ENCODE assay signal across 9 mouse cellular contexts in the genomic region with DNA sequence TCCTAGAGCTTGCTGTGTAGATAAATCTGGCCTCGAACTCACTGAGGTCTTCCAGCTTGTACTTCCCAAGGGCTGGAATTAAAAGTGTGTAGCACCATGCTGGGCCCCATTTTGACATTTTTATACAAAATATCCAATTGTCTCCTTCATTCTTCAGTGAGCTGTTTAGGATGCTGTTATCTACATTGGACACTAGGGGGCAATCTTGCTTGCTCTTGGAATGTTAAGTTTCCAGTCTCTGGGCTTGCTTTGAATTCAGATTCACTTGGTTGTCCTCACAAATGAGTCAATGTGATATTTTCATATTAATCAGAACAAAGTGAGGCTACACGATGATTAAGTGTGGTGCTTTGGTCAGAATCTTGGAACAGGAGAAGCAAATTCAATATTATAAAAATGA. TPM values are rescaled to one million over a fixed set of nuclear protein-coding genes. Genes with fewer than 3 reads are reported as not detected.
DNase-seq lines count a peak whose midpoint lies in the region; ATAC-seq and TF ChIP-seq lines count a peak whose summit lies in the region.
"Had no signal": no experiment of that assay in that cellular context is flagged by ENCODE, and none has a peak within 500 bp of the region (broad histone marks: within the 10 kb centered on the region; RNA-seq: fewer than 3 reads in every experiment).

No protein-coding gene starts in this region.

- no peaks in the 10 kb centered on the region for H3K4me1 ChIP-seq in forebrain, embryonic 14.5 days (ENCODE audit: control insufficient read depth, insufficient read depth, low read length)
- H3K4me1 ChIP-seq in forebrain, embryonic 11.5 days (replicated peaks; ENCODE audit: control insufficient read depth, insufficient read depth, low read length) = no peaks in the 10 kb centered on the region
- H3K4me1 ChIP-seq in limb, embryonic 14.5 days (ENCODE audit: control insufficient read depth, insufficient read depth, low read length) = 0 out of 2 replicates have a peak, but pooled peaks cover 2% of the 10 kb centered on the region
- peaks cover 12% of the 10 kb centered on the region for H3K4me1 ChIP-seq in limb, embryonic 10.5 days

- peaks cover 17% of the 10 kb centered on the region for H3K36me3 ChIP-seq in forebrain, embryonic 14.5 days (ENCODE audit: control insufficient read depth, insufficient read depth, low read length)
- no peaks in the 10 kb centered on the region for H3K36me3 ChIP-seq in forebrain, embryonic 11.5 days (ENCODE audit: control insufficient read depth, insufficient read depth, low read length)
- peaks cover 9% of the 10 kb centered on the region; the same call in 1 of the 2 replicates for H3K36me3 ChIP-seq in limb, embryonic 14.5 days (ENCODE audit: control insufficient read depth, insufficient read depth, low read length)
- H3K36me3 ChIP-seq in limb, embryonic 10.5 days = peaks cover 16% of the 10 kb centered on the region

- no peak for ATAC-seq in forebrain, embryonic 14.5 days
- ATAC-seq in forebrain, embryonic 11.5 days (replicated peaks; ENCODE audit: low FRiP score) = no peak
- ATAC-seq in limb, embryonic 14.5 days (ENCODE audit: low FRiP score, low read depth) = no peak
- no peak; the same call in 1 of the 2 replicates for ATAC-seq in monocyte, adult 5-6 weeks (replicated peaks; ENCODE audit: insufficient number of reproducible peaks, low FRiP score, low TSS enrichment, poor library complexity, severe bottlenecking)

- peak; percentile 89 for DNase-seq in forebrain, embryonic 14.5 days (ENCODE audit: low spot score)
- no peak for DNase-seq in forebrain, embryonic 11.5 days (ENCODE audit: low spot score)
- peak; percentile 74 for DNase-seq in limb, embryonic 14.5 days (ENCODE audit: low spot score)
- no peak for DNase-seq in limb, embryonic 10.5 days (ENCODE audit: low spot score)
- peak; percentile 53 for DNase-seq in Muller cell, postnatal 12 days (ENCODE audit: inconsistent ontology term)
- peak; percentile 14 for DNase-seq in fibroblast of lung, adult 2 months (ENCODE audit: low read depth)
- peak; percentile 88 for DNase-seq in retina, embryonic 14.5 days (ENCODE audit: low spot score)

- no peak overlapping the region for H3K9ac ChIP-seq in forebrain, embryonic 14.5 days (ENCODE audit: low read length)
- no peak overlapping the region for H3K9ac ChIP-seq in forebrain, embryonic 11.5 days (ENCODE audit: low read length)
- H3K9ac ChIP-seq in limb, embryonic 14.5 days (ENCODE audit: low read depth, low read length, severe bottlenecking) = no peak overlapping the region

- no peak overlapping the region for H3K4me3 ChIP-seq in forebrain, embryonic 14.5 days (ENCODE audit: low read depth, low read length)
- no peak overlapping the region for H3K4me3 ChIP-seq in forebrain, embryonic 11.5 days (ENCODE audit: low read depth, low read length)
- H3K4me3 ChIP-seq in limb, embryonic 14.5 days (replicated peaks; ENCODE audit: low read length) = no peak overlapping the region
- no peak overlapping the region for H3K4me3 ChIP-seq in limb, embryonic 10.5 days

- H3K9me3 ChIP-seq in forebrain, embryonic 14.5 days (replicated peaks; ENCODE audit: control insufficient read depth, low read length) = no peaks in the 10 kb centered on the region
- no peaks in the 10 kb centered on the region for H3K9me3 ChIP-seq in forebrain, embryonic 11.5 days (ENCODE audit: control insufficient read depth, low read length)
- H3K9me3 ChIP-seq in limb, embryonic 14.5 days (ENCODE audit: control insufficient read depth, low read length) = no peaks in the 10 kb centered on the region
- H3K9me3 ChIP-seq in limb, embryonic 10.5 days (replicated peaks) = no peaks in the 10 kb centered on the region

- 8% methylated on average over 2 of the region's 2 CpGs for WGBS in forebrain, embryonic 14.5 days
- WGBS in forebrain, embryonic 11.5 days = 14% methylated on average over 2 of the region's 2 CpGs
- WGBS in limb, embryonic 14.5 days = 4% methylated on average over 2 of the region's 2 CpGs
- WGBS in limb, embryonic 10.5 days = 8% methylated on average over 2 of the region's 2 CpGs

- H3K27ac ChIP-seq in forebrain, embryonic 14.5 days (ENCODE audit: low read depth, low read length) = no peak overlapping the region
- no peak overlapping the region for H3K27ac ChIP-seq in forebrain, embryonic 11.5 days (ENCODE audit: low read depth, low read length)
- H3K27ac ChIP-seq in limb, embryonic 14.5 days (replicated peaks; ENCODE audit: low read depth, low read length) = no peak overlapping the region
- H3K27ac ChIP-seq in limb, embryonic 10.5 days = no peak overlapping the region

- TF ChIP-seq POLR2A in limb, embryonic 14.5 days (IDR thresholded peaks at IDR 0.05; ENCODE audit: borderline replicate concordance, extremely low read depth, insufficient read depth, insufficient read length) = no peak

- no peak overlapping the region for H3K4me2 ChIP-seq in forebrain, embryonic 14.5 days (ENCODE audit: low read length)
- no peak overlapping the region for H3K4me2 ChIP-seq in forebrain, embryonic 11.5 days (ENCODE audit: low read depth, low read length, severe bottlenecking)
- H3K4me2 ChIP-seq in limb, embryonic 14.5 days (replicated peaks; ENCODE audit: low read depth, low read length, severe bottlenecking) = no peak overlapping the region

- H3K27me3 ChIP-seq in forebrain, embryonic 14.5 days (replicated peaks; ENCODE audit: control insufficient read depth, insufficient read depth, low read length) = no peaks in the 10 kb centered on the region
- no peaks in the 10 kb centered on the region for H3K27me3 ChIP-seq in forebrain, embryonic 11.5 days (ENCODE audit: control insufficient read depth, insufficient read depth, low read length)
- H3K27me3 ChIP-seq in limb, embryonic 14.5 days (ENCODE audit: control insufficient read depth, insufficient read depth, low read length) = no peaks in the 10 kb centered on the region
- H3K27me3 ChIP-seq in limb, embryonic 10.5 days (ENCODE audit: low read depth, poor library complexity, severe bottlenecking) = no peaks in the 10 kb centered on the region

RNA-seq across cellular contexts. Expression of a gene that starts 9.6 kb away (rescaled TPM):
- not detected in 2 replicates for polyA plus RNA-seq in forebrain, embryonic 14.5 days (2014; fragmentation: Nextera tagmentation; extraction: Ambion mirVana)
- polyA plus RNA-seq in forebrain, embryonic 11.5 days (2014; fragmentation: Nextera tagmentation; extraction: Ambion mirVana) = not detected in 2 replicates
- not detected in 2 replicates for polyA plus RNA-seq in limb, embryonic 14.5 days (2012; rRNA removed)
- not detected in 2 replicates for polyA plus RNA-seq in limb, embryonic 14.5 days (2014; fragmentation: Nextera tagmentation; extraction: Ambion mirVana)
- polyA plus RNA-seq in limb, embryonic 10.5 days (2016; fragmentation: Nextera tagmentation; extraction: Ambion mirVana) = not detected in 2 replicates
- not detected in 3 replicates for total RNA-seq in monocyte, adult 5-6 weeks (2017)
- total RNA-seq: layer of hippocampus, postnatal 10 days had no signal

RNA-seq across cellular contexts. Expression of a gene that starts 22.6 kb away (rescaled TPM):
- polyA plus RNA-seq in forebrain, embryonic 14.5 days (2014; fragmentation: Nextera tagmentation; extraction: Ambion mirVana) = 15.6 and 16.5 TPM in 2 replicates
- 9.1 and 13.2 TPM in 2 replicates for polyA plus RNA-seq in forebrain, embryonic 11.5 days (2014; fragmentation: Nextera tagmentation; extraction: Ambion mirVana)
- 0.96 and 1.1 TPM in 2 replicates for polyA plus RNA-seq in limb, embryonic 14.5 days (2012; rRNA removed)
- polyA plus RNA-seq in limb, embryonic 14.5 days (2014; fragmentation: Nextera tagmentation; extraction: Ambion mirVana) = 0.28 and 0.43 TPM in 2 replicates
- 0.13 and 0.79 TPM in 2 replicates for polyA plus RNA-seq in limb, embryonic 10.5 days (2016; fragmentation: Nextera tagmentation; extraction: Ambion mirVana)
- total RNA-seq in monocyte, adult 5-6 weeks (2017) = not detected in 3 replicates

Comparison
In these comparisons a context has a peak if more than half of its experiments do, and no peak if none do; other contexts are left out.
1. DNase-seq: peak in forebrain, embryonic 14.5 days (single experiment), limb, embryonic 14.5 days (single experiment), Muller cell, postnatal 12 days (single experiment), fibroblast of lung, adult 2 months (single experiment) and retina, embryonic 14.5 days (single experiment); none in forebrain, embryonic 11.5 days (single experiment) and limb, embryonic 10.5 days (single experiment).